Mouse (Mus musculus) brain, embryonic 14.5 days (tissue): ENCODE measurements around the gene Gdf2.

Source experiments
- CTCF ChIP-seq: fragments of 200-500 bp; IDR thresholded peaks from 2 replicates; pipeline ENCODE4 v1.5.1; 2012; ENCODE audit warnings: inconsistent platforms, mild to moderate bottlenecking, moderate library complexity, borderline replicate concordance; ENCODE audit not compliant: insufficient read depth, insufficient read length; ENCODE audit errors: extremely low read depth
- POLR2A ChIP-seq: fragments of 200-500 bp; IDR thresholded peaks from 2 replicates; pipeline ENCODE4 v1.6.1; 2012; ENCODE audit warnings: mild to moderate bottlenecking, inconsistent platforms, borderline replicate concordance; ENCODE audit not compliant: poor library complexity, insufficient read depth, insufficient read length, severe bottlenecking; ENCODE audit errors: extremely low read depth

DNA sequence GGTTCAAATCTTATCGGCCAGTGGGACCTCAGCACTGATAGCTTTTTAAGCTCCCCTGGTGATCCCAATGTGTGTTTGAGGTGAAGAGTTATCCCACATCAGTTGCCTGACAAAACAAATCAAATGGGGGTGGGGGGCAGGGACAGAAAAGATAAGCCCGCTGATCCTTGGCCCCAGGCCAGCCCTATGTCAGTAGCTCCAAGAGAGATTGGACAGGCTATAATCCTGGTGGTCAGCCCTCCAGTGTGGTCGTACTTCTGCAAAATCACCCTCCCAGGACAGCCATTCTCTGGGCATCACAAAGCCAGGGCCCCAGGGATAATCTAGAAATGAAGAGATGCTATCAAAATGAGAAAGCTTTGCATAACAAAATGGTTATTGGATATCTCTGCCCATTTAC, 18.0 kb downstream of the Gdf2 start:
- TF ChIP-seq CTCF (no peak), POLR2A (no peak)
